Mouse (Mus musculus) neutrophil, adult 5-6 weeks (primary cell): ENCODE measurements around the gene Olfr1413. TPM values are rescaled to one million over a fixed set of nuclear protein-coding genes. Genes with fewer than 3 reads are reported as not detected.

Source experiments
- ATAC-seq: fragments of 151-379, 151-347 bp; 2 replicates; pipeline ENCODE4 v1.8.0; 2017; ENCODE audit warnings: mild to moderate bottlenecking, moderate TSS enrichment; ENCODE audit not compliant: insufficient number of reproducible peaks, poor library complexity, low FRiP score, severe bottlenecking; ENCODE audit errors: extremely low read depth
- total RNA-seq: library from RNA; stranded (forward); fragments of 200-1000 nt; gene quantifications from 2 replicates; pipeline ENCODE4 v1.2.3, GENCODE M21; 2017

Gene Olfr1413
- total RNA-seq, result not detected in 2 replicates

DNA sequence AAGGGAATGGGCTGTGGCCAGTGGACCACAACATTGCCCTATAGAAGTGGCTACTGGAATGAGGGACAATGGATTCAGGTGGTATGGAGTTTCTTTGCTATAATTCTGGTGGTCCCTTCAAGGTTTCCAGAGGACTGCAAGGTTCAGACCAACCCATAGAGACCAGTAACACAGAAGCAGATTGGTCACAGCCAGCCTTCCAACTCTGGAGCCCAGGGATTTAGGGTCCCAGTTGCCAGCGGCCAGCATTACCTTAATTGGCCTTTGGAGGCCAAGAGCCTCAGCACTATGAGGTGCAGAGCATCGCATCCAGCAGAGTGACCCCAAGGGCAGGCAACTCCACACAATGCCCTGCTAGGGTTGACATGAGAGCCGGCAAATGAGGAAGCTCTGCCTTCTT is at the start of gene Olfr1413:
TSS of gene Olfr1413 (plus strand) at position 301 of the 400 bp plus-strand sequence.
- ATAC-seq, result no peak

DNA sequence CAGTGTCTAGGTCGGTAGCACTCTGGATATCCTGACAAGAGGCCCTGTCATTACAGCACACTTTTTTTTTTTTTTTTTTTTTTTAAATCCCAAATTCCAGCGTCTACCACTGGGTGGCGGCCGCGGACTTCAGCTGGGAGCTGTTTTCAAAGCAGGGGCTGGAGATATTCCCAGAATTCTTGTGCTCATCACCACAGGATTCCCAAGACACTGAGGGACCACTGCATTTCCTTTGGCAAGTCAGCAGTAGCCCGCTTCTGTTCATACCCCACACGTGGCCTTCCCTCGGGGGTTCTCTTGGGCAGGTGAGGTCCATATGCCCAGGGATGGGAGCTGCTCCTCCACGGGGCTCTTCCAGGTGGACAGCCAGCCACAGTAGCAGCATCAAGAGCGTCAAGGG is 49.7 kb upstream of the Olfr1413 start:
- ATAC-seq, result no peak

DNA sequence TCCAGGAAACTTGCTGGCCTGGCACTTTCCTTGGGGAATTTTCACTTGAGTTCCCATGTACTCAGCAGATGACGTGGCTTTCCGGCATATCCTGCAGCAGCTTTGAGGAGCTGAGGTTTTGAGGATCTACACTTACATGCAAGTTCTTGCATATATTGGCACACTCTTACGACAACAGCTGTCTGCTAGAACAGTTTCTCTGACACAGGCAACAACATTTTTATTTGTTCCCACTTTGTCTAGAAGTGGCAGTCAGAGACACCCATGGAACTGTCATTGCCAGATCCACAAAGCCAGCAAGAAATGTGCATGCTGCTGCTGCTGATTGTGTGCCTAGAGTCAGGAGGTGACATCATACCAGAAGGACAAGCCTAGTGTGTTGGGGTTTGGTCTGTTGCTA is 47.4 kb upstream of the Olfr1413 start:
- no peak for ATAC-seq

DNA sequence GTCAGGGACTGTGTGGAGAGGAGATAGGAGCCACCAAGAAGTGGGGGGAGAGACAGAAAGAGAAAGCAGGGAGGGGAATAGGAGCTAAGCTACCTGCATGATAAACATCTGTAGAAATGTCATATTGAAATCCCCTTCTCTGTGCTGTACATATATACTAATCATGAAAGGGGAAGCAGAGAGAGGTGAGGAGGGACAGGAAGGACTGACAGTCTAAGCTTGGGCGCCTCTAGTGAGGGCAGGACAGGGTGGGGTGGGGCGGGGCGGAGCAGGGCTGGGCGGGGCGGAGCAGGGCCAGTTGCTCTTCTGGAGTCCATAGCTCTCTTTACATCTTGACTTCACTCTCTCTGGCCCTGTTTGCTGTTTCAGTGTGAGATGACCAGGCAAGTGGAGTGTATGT is 34.1 kb upstream of the Olfr1413 start:
- ATAC-seq, result no peak

DNA sequence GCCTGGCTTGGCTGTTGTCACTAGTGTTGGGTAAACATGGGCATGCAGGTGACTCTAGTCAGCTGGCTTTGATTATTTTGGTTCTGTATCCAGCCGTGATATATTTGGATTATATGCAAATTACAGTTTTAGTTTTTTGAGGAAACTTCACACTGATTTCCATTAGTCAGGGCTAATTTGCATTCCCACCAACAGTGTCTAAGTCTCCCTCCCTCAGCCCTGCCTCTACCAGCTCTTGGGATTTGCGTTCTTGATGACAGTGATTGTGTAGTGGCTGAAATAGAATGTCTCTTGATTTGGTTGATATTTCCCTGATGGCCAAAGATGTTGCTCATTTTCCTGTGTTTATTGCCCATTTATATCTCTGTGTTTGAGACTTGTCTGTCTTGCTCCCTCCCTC is 32.1 kb upstream of the Olfr1413 start:
- ATAC-seq, result no peak

DNA sequence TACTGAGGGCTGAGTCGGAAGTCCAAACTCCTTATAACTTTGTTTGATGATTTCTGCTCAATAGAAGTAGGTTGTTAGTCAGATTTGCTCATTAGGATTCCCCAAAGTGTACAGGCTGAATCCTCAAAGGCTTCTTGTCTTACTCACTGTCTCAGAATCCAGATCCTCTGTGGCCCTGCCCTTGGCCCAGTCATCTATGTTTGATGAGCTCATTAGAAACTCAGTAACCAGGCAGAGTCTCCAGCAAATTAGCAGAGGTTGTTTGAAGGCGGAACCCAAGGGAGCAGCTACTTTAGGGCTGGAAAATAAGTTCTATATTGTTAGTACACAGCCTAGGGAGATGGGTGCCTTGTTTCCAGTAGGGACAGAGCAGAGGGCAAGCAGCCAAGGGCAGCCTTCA is 25.2 kb upstream of the Olfr1413 start:
- ATAC-seq, result no peak

DNA sequence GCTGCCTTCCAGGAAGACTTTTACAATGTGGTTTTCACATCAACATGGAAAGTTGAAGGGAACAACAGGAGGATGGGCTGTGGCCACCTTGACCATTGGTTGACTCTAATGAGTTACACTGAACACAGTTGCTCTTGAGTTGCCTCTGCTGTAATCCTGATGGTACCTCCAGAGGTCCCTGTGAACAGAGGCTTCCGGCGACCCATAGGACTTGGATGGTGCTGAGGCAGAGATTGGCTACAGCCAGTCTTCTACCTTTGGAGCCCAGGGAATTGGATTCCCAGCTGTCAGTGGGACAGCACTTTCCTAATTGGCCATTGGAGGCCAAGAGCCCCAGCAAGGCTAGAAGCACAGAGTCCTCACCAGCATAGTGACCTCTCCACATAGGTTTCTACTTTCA is 14.4 kb downstream of the Olfr1413 start, which contains the start of gene Olfr1412:
TSS of gene Olfr1412 (plus strand) at position 301 of the 400 bp plus-strand sequence.
- ATAC-seq, result no peak

DNA sequence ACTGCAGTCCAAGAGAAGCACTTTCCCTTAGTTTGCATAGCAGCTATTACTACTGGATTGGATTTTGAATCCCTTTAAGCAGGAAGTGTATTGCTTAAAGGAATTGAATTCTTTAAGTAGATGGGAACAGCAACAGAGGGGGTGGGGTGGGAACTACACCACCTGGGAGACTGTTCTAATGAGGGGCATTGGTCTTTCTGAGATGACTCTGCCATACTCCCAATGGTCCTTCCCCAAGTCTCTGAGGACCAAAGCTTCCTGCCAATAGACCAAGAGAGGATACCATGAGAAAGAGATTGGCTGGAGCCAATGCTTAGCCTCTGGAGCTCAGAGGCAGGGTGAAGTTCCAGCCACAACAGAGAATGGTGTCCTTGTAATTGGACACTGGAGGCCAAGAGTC is 23.0 kb downstream of the Olfr1413 start, which contains the start of gene Olfr1411:
TSS of gene Olfr1411 (plus strand) at position 301 of the 400 bp plus-strand sequence.
- no peak for ATAC-seq

DNA sequence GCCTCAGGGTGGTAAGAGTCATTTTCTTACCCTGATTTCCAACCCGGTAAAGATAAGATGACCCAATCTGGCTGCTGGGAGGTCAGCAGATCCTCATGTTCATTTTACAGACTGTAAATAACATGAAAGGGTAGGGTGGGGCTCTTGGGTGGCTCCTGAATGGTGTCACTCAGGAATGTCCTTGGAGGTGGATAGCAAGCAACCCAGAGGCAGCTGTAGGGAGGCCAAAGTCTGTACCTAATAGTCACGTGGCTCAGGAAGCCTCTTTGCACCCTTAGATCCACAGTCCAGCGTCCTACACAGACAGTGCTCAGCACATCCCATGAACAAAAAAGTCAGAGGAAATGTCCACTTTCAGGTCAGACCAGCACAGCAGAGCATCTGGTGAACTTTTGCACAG is 24.9 kb downstream of the Olfr1413 start:
- ATAC-seq, result no peak

DNA sequence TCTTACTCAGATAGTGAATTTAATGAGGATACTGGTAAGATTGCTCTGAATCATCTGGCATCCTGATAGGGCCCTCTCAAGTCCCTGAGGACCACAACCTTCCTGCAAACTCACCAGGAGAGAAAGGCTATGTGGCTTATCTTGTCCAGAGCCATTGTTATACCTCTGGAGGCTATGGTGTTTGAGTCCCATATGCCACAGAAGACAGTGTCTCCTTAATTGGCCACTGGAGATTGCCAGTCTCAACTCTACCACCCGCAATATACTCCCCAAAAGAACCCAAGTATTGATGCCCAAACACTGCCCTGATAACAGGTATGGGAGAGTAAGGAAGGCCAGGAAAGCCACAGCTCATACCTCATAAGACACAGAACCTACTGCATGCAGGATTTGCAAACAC is 34.4 kb downstream of the Olfr1413 start, which contains the start of gene Olfr1410:
TSS of gene Olfr1410 (plus strand) at position 301 of the 400 bp plus-strand sequence.
- ATAC-seq, result no peak

DNA sequence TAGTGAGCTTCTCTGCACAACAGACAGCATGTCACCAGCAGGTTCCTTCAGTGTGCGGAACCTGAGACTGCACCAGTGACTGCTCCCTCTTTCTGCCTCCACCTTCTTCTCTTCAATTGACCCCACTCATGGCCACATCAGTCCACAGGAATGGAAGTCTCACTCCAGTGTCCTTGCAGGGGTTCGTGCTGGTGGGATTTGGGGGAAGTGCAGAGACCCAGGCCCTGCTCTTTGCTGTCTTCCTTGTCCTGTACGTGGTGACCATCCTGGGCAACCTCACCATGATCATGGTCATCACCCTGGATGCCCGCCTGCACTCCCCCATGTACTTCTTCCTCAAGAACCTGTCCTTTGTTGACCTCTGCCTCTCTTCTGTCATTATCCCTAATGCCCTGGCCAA is 36.6 kb downstream of the Olfr1413 start:
- no peak for ATAC-seq

DNA sequence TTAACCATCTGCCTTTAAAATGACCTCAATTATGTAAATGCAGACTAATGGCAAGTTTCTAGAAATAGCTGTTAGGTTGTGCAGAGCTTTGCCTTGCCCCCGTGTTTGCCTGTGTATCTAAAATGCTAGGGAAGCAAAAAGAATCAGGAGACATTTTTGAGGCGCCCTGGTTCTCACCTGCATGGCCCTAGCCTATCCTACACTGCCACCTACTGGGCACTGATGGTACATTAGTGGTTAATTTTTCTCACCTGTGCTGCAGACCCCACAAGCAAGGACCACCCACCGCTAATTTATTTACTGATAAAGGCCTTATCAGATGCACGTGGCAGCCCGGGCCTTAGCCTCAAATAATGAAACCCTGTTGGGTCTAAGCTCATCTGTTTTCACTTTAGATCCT is 39.9 kb downstream of the Olfr1413 start:
- ATAC-seq, result peak; percentile 44; the same call in 1 of the 2 replicates

DNA sequence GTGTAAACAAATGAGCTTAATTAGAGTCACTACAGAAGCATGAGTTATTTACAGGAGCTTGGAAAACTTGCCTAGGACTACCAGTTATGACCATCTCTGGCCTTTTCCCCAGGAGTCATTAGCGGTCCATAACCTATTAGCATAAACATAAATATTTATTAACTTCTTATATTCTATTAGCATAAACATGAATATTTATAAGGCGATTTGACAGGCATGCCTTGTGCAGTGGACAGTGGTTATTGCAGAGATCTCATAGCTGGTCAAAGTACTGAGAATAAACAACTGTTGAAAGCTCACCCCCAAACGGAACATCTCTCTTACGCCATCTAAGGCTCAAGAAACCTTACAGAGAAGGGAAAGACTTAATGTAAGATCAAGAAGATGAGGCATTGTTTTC is 42.1 kb downstream of the Olfr1413 start:
- no peak for ATAC-seq

DNA sequence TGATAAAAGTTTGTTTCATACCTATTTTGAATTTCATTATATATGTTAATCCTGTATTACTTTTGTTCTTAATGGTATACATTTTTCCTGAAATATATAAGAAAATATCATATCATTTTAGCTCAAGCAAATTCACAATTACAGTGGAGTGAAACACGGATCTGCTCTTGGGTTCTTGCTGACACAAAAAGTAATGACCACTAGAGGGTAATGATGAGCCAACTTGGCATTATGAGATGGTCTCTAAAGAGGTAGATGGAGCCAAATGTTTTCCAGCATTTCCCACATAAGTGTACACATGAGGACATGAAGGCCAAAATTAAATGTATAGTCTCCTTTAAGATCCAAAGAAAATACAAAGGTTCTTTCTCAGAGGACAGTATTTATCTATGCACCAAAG is 43.4 kb downstream of the Olfr1413 start:
- no peak for ATAC-seq

DNA sequence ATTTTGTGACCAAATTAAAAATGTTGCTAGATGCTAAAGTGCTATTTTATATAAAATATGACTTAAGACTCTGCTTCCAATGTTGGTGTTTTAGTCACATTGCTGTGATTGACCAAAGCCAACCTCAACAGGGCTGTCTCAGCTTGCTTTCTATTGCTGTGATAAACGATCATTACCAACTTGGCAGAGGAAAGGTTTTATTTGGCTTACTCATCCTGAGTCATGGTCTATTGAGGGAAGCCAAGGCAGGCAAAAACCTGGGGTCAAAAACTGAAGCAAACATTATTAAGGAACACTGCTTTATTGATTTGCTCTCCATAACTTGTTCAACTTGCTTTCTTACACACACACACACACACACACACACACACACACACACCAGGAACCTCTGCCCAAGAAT is 44.9 kb downstream of the Olfr1413 start:
- ATAC-seq, result no peak

DNA sequence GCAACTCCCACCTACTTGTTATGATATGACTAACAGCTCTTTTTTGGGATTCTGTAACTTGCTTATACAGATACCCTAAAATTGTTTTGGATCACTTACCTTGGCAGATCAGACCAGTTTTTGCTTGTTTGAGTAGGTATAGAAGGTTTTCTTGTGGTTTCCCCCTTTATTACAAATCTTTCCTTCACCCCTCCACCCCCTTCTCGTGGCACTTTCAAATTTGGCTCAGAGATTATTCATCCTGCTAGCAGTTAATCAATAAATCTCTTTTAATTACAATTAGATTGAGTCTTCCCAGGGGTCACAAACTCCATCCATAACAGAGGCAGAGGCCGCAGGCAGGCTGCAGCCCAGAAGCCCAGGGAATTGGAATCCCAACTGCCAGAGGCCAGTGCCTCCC is 46.4 kb downstream of the Olfr1413 start, which contains the start of gene Olfr12:
TSS of gene Olfr12 (plus strand) at position 301 of the 400 bp plus-strand sequence.
- ATAC-seq, result no peak

DNA sequence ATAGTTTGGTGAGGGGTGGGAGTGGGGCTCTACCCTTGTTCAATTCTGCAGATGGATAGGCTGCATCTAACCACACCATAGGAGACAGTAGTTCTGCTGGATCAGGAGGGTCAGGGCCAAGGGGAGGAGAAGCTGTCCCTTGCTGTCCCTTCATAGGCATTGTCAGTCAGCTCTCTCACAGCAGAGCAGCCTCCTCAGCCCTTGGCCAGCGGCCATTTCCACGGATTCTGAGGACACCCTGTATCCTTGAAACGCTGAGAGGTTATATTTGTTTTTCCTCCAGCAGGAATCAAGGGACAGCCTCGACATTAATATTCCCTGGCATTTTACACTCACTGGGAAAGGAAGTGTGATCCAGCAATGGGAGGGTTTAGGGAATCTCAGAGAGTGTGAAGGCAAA is 47.2 kb downstream of the Olfr1413 start:
- no peak for ATAC-seq

Other genes starting within 250 kb of the Olfr1413 start
- 55.4 and 71.5 TPM in 2 replicates for gene Ndufa10, start 97.5 kb upstream of the Olfr1413 start, total RNA-seq
- 0.12 TPM in 1 of 2 replicates, not detected in the other for gene Olfr1416, start 86.2 kb upstream of the Olfr1413 start, total RNA-seq
- not detected in 2 replicates for gene Olfr1415, start 75.2 kb upstream of the Olfr1413 start, total RNA-seq
- not detected in 2 replicates for gene Olfr1414, start 52.7 kb upstream of the Olfr1413 start, total RNA-seq
- gene Olfr1412, start 14.5 kb downstream of the Olfr1413 start, total RNA-seq, result not detected in 2 replicates
- not detected in 2 replicates for gene Olfr1411, start 23.1 kb downstream of the Olfr1413 start, total RNA-seq
- not detected in 2 replicates for gene Olfr1410, start 34.5 kb downstream of the Olfr1413 start, total RNA-seq
- 0.12 TPM in 1 of 2 replicates, not detected in the other for gene Olfr12, start 46.5 kb downstream of the Olfr1413 start, total RNA-seq
- 37.0 and 54.9 TPM in 2 replicates for gene Cops9, start 70.7 kb downstream of the Olfr1413 start, total RNA-seq
- not detected in 2 replicates for gene Otos, start 77.5 kb downstream of the Olfr1413 start, total RNA-seq